Mouse (Mus musculus): ENCODE results near the gene Mrgprf. TPM values are rescaled to one million over a fixed set of nuclear protein-coding genes. Genes with fewer than 3 reads are reported as not detected.

Gene Mrgprf
- polyA plus RNA-seq, 2 experiments, result 7.0 to 8.4 TPM

DNA sequence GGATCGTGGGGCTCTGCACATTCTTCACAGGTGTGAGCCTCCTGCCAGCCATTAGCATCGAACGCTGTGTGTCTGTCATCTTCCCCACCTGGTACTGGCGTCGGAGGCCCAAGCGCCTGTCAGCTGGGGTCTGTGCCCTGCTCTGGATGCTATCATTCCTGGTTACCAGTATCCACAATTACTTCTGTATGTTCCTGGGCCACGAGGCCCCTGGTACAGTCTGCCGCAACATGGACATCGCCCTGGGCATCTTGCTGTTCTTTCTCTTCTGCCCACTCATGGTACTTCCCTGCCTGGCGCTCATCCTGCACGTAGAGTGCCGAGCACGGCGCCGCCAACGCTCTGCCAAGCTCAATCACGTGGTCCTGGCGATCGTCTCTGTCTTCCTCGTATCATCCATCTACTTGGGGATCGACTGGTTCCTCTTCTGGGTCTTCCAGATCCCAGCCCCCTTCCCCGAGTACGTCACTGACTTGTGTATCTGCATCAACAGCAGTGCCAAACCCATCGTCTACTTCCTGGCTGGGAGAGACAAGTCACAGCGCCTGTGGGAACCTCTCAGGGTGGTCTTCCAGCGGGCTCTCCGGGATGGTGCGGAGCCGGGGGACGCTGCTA, 7.5 kb downstream of the Mrgprf start:
- no peaks in the 10 kb centered on the region for H3K36me3 ChIP-seq (ENCODE audit: control insufficient read depth, insufficient read depth, low read length)
- TF ChIP-seq POLR2A (IDR thresholded peaks at IDR 0.05; ENCODE audit: borderline replicate concordance, extremely low read depth, insufficient read depth, insufficient read length), result no peak
- H3K9me3 ChIP-seq (ENCODE audit: control insufficient read depth, low read length), result no peaks in the 10 kb centered on the region
- H3K4me3 ChIP-seq (replicated peaks; ENCODE audit: low read length), result no peak overlapping the region
- H3K9ac ChIP-seq (ENCODE audit: low read depth, low read length, severe bottlenecking), result no peak overlapping the region
- 76% methylated on average over 30 of the region's 30 CpGs for WGBS
- H3K4me1 ChIP-seq (ENCODE audit: control insufficient read depth, insufficient read depth, low read length), result 0 out of 2 replicates have a peak, but pooled peaks cover 2% of the 10 kb centered on the region
- H3K27me3 ChIP-seq (ENCODE audit: control insufficient read depth, insufficient read depth, low read length), result no peaks in the 10 kb centered on the region
- no peak for DNase-seq (ENCODE audit: low spot score)
- no peak overlapping the region for H3K4me2 ChIP-seq (replicated peaks; ENCODE audit: low read depth, low read length, severe bottlenecking)
- no peak for ATAC-seq (ENCODE audit: low FRiP score, low read depth)
- H3K27ac ChIP-seq (replicated peaks; ENCODE audit: low read depth, low read length), result no peak overlapping the region

DNA sequence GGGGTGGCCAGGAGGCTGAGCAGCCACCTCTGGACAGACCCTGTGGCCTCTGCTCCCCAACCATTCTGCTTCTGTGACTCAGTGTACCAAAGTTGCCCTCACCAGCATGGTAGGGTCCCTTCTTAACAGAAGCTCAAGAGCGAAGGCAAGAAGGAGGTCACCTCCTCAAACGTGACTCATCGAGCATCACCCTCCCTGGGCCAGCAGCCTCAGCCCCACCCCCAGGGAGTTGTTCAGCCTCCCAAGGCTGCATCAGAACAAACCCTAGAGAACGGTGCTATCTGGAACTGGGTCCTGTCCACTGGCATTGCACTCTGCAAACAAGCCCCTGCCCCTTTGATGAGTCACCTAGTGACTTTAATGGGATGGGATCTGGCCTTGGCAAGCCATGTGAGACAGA, 8.2 kb downstream of the Mrgprf start:
- no peak overlapping the region for H3K4me2 ChIP-seq (replicated peaks; ENCODE audit: low read depth, low read length, severe bottlenecking)
- ATAC-seq (ENCODE audit: low FRiP score, low read depth), result no peak
- no peak overlapping the region for H3K9ac ChIP-seq (ENCODE audit: low read depth, low read length, severe bottlenecking)
- no peak overlapping the region for H3K27ac ChIP-seq (replicated peaks; ENCODE audit: low read depth, low read length)
- no peaks in the 10 kb centered on the region for H3K4me1 ChIP-seq (ENCODE audit: control insufficient read depth, insufficient read depth, low read length)
- no peak overlapping the region for H3K4me3 ChIP-seq (replicated peaks; ENCODE audit: low read length)
- no peak for TF ChIP-seq POLR2A (IDR thresholded peaks at IDR 0.05; ENCODE audit: borderline replicate concordance, extremely low read depth, insufficient read depth, insufficient read length)
- 66% methylated on average over 4 of the region's 4 CpGs for WGBS
- DNase-seq (ENCODE audit: low spot score), result no peak
- H3K27me3 ChIP-seq (ENCODE audit: control insufficient read depth, insufficient read depth, low read length), result no peaks in the 10 kb centered on the region
- H3K36me3 ChIP-seq (ENCODE audit: control insufficient read depth, insufficient read depth, low read length), result no peaks in the 10 kb centered on the region
- no peaks in the 10 kb centered on the region for H3K9me3 ChIP-seq (ENCODE audit: control insufficient read depth, low read length)

DNA sequence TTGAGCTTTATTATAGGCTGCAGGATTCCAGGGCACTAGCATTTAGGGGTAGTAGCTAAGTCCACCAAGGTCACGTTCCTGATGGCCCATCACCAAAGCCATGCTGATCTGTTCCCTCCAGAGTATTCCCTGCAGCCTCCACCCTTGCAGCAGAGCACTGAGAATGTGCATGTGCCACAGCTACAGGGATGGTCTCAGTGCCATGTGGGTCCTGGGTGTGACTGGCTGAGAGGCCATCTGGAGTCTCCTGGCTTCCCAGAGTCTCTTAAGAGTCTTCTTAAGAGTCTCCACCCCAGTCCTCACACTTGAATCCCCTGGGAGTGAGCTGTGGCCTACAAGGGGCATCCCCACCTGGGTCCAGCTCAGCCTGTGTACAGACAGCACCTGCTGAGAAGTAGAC, 9.2 kb downstream of the Mrgprf start:
- Histone ChIP-seq H3K4me3 (replicated peaks; ENCODE audit: low read length) (no peak overlapping the region), H3K36me3 (ENCODE audit: control insufficient read depth, insufficient read depth, low read length) (no peaks in the 10 kb centered on the region), H3K9me3 (ENCODE audit: control insufficient read depth, low read length) (no peaks in the 10 kb centered on the region), H3K27ac (replicated peaks; ENCODE audit: low read depth, low read length) (no peak overlapping the region), H3K27me3 (ENCODE audit: control insufficient read depth, insufficient read depth, low read length) (no peaks in the 10 kb centered on the region), H3K4me1 (ENCODE audit: control insufficient read depth, insufficient read depth, low read length) (no peaks in the 10 kb centered on the region), H3K9ac (ENCODE audit: low read depth, low read length, severe bottlenecking) (no peak overlapping the region), H3K4me2 (replicated peaks; ENCODE audit: low read depth, low read length, severe bottlenecking) (no peak overlapping the region)
- no peak for DNase-seq (ENCODE audit: low spot score)
- ATAC-seq (ENCODE audit: low FRiP score, low read depth), result no peak
- 79% methylated on average over 1 of the region's 1 CpGs for WGBS
- TF ChIP-seq POLR2A (IDR thresholded peaks at IDR 0.05; ENCODE audit: borderline replicate concordance, extremely low read depth, insufficient read depth, insufficient read length), result no peak

DNA sequence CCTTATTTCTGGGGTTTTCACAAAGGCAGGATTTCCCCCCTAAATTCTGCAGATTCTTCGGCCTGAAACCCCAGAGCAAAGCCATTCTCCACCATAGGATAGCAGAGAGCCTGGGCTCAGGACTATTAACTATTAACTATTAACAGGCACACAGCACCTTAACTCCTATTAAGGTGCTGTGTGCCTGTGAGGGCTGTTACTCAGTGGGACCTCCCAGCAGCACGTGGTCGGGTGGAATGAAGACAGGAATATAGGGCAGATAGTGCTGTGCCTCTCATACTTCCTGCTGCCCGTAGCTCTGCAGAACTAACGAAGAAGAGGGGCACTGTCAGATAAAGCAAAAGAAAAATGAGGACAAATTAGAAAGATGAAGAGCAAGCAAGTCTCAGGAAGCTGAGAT, 9.9 kb downstream of the Mrgprf start:
- Histone ChIP-seq H3K4me1 (ENCODE audit: control insufficient read depth, insufficient read depth, low read length) (no peaks in the 10 kb centered on the region), H3K4me3 (replicated peaks; ENCODE audit: low read length) (no peak overlapping the region), H3K36me3 (ENCODE audit: control insufficient read depth, insufficient read depth, low read length) (no peaks in the 10 kb centered on the region), H3K27ac (replicated peaks; ENCODE audit: low read depth, low read length) (no peak overlapping the region), H3K9ac (ENCODE audit: low read depth, low read length, severe bottlenecking) (no peak overlapping the region), H3K9me3 (ENCODE audit: control insufficient read depth, low read length) (no peaks in the 10 kb centered on the region), H3K4me2 (replicated peaks; ENCODE audit: low read depth, low read length, severe bottlenecking) (no peak overlapping the region), H3K27me3 (ENCODE audit: control insufficient read depth, insufficient read depth, low read length) (no peaks in the 10 kb centered on the region)
- no peak for ATAC-seq (ENCODE audit: low FRiP score, low read depth)
- TF ChIP-seq POLR2A (IDR thresholded peaks at IDR 0.05; ENCODE audit: borderline replicate concordance, extremely low read depth, insufficient read depth, insufficient read length), result no peak
- no peak for DNase-seq (ENCODE audit: low spot score)
- 52% methylated on average over 5 of the region's 5 CpGs for WGBS

DNA sequence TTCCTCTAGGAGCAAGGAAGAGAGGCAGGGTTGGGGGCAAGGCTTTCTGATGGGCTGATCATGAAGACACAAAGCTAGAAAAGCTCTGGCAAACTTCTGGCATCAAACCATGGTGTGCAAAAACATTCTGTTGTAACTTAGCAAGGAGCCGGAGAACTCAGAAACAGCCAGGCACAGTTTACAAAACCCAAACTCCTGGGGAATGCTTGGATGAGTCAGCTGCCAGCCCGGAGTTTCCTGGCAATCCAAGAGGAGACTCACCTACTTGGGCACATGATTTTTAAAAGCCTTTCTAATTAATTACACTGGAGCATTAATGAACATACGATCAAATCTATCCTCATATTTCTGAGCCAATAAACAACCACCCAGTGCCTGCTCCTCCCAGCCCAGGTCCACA, 11.5 kb downstream of the Mrgprf start:
- no peak overlapping the region for H3K27ac ChIP-seq (replicated peaks; ENCODE audit: low read depth, low read length)
- no peak for TF ChIP-seq POLR2A (IDR thresholded peaks at IDR 0.05; ENCODE audit: borderline replicate concordance, extremely low read depth, insufficient read depth, insufficient read length)
- 67% methylated on average over 3 of the region's 3 CpGs for WGBS
- H3K9ac ChIP-seq (ENCODE audit: low read depth, low read length, severe bottlenecking), result no peak overlapping the region
- no peaks in the 10 kb centered on the region for H3K36me3 ChIP-seq (ENCODE audit: control insufficient read depth, insufficient read depth, low read length)
- H3K4me1 ChIP-seq (ENCODE audit: control insufficient read depth, insufficient read depth, low read length), result no peaks in the 10 kb centered on the region
- DNase-seq (ENCODE audit: low spot score), result no peak
- H3K4me2 ChIP-seq (replicated peaks; ENCODE audit: low read depth, low read length, severe bottlenecking), result no peak overlapping the region
- no peak overlapping the region for H3K4me3 ChIP-seq (replicated peaks; ENCODE audit: low read length)
- no peaks in the 10 kb centered on the region for H3K9me3 ChIP-seq (ENCODE audit: control insufficient read depth, low read length)
- H3K27me3 ChIP-seq (ENCODE audit: control insufficient read depth, insufficient read depth, low read length), result no peaks in the 10 kb centered on the region
- no peak for ATAC-seq (ENCODE audit: low FRiP score, low read depth)

Measured in limb, embryonic 14.5 days (tissue).